Mouse (Mus musculus) hindbrain, embryonic 15.5 days (tissue): ENCODE data around the gene Cyp27b1. TPM values are rescaled to one million over a fixed set of nuclear protein-coding genes. Genes with fewer than 3 reads are reported as not detected.

Experiments used
- ATAC-seq: fragments of 200-750 bp; cut with Nextera tagmentation; 2 replicates; pipeline ENCODE4 v1.8.0; 2017; ENCODE audit warnings: low read depth, moderate number of reproducible peaks, moderate TSS enrichment; ENCODE audit not compliant: low FRiP score
- H3K27ac ChIP-seq: fragments of 300-500 bp; sonication (generic); replicated peaks from 2 replicates; pipeline ENCODE4 v1.5.1; 2015; ENCODE audit warnings: mild to moderate bottlenecking, inconsistent platforms
- H3K27me3 ChIP-seq: fragments of 300-500 bp; sonication (generic); 2 replicates; pipeline ENCODE4 v1.6.1; 2015; ENCODE audit warnings: control low read depth, inconsistent platforms
- H3K36me3 ChIP-seq: fragments of 300-500 bp; sonication (generic); 2 replicates; pipeline ENCODE4 v1.6.1; 2015; ENCODE audit warnings: control low read depth, inconsistent platforms
- H3K4me1 ChIP-seq: fragments of 300-500 bp; sonication (generic); replicated peaks from 2 replicates; pipeline ENCODE4 v1.6.1; 2015; ENCODE audit warnings: control low read depth, inconsistent platforms
- H3K4me2 ChIP-seq: fragments of 300-500 bp; sonication (generic); 2 replicates; pipeline ENCODE4 v1.6.1; 2015; ENCODE audit warnings: moderate library complexity, mild to moderate bottlenecking, inconsistent platforms
- H3K4me3 ChIP-seq: fragments of 300-500 bp; sonication (generic); 2 replicates; pipeline ENCODE4 v1.5.1; 2015; ENCODE audit warnings: mild to moderate bottlenecking, inconsistent platforms
- H3K9ac ChIP-seq: fragments of 300-500 bp; sonication (generic); 2 replicates; pipeline ENCODE4 v1.6.1; 2015; ENCODE audit warnings: inconsistent platforms
- H3K9me3 ChIP-seq: fragments of 300-500 bp; sonication (generic); 2 replicates; pipeline ENCODE4 v1.6.1; 2016; ENCODE audit warnings: control low read depth, inconsistent platforms
- WGBS: fragments of 180-500 bp; shearing (Covaris S2); methylation state at CpG from one replicate; pipeline ENCODE4 v1.1.7; 2015; 5-methylcytosine and 5-hydroxymethylcytosine counted together
- polyA plus RNA-seq: library from polyadenylated mRNA; unstranded; fragments of >200 nt; fragmentation: Nextera tagmentation; extraction: Ambion mirVana; gene quantifications from 2 replicates; pipeline ENCODE4 v1.2.1, GENCODE M21; 2015

Cyp27b1 gene
- polyA plus RNA-seq, 1 experiment from 2014 or later = 0.26 TPM

GRCm38 (mm10) chr10:127036273-127036672 is 11.8 kb upstream of the Cyp27b1 start:
- H3K4me3 ChIP-seq = no peak overlapping the region
- peaks cover 4% of the 10 kb centered on the region for H3K27me3 ChIP-seq
- no peak overlapping the region for H3K27ac ChIP-seq
- ATAC-seq = no peak
- no peaks in the 10 kb centered on the region for H3K36me3 ChIP-seq
- no peaks in the 10 kb centered on the region for H3K9me3 ChIP-seq
- no peak overlapping the region for H3K4me2 ChIP-seq
- no peak overlapping the region for H3K9ac ChIP-seq
- 85% methylated on average over 12 of the region's 12 CpGs for WGBS
- peaks cover 6% of the 10 kb centered on the region; the same call in 1 of the 2 replicates for H3K4me1 ChIP-seq

- Histone ChIP-seq H3K27me3 (peaks cover 4% of the 10 kb centered on the region), H3K4me2 (no peak overlapping the region), H3K4me1 (peaks cover 11% of the 10 kb centered on the region), H3K4me3 (no peak overlapping the region), H3K9ac (no peak overlapping the region), H3K27ac (no peak overlapping the region), H3K36me3 (no peaks in the 10 kb centered on the region), H3K9me3 (no peaks in the 10 kb centered on the region)
- ATAC-seq = no peak
- WGBS = 63% methylated on average over 12 of the region's 12 CpGs
Observed at GRCm38 (mm10) chr10:127037641-127038040, 10.4 kb upstream of the Cyp27b1 start.

- peak overlapping the region; percentile 47; the same call in 1 of the 2 replicates for H3K27ac ChIP-seq
- H3K36me3 ChIP-seq = no peaks in the 10 kb centered on the region
- H3K4me3 ChIP-seq = peak overlapping the region; percentile 69
- peak; percentile 3; the same call in 1 of the 2 replicates for ATAC-seq
- peak overlapping the region; percentile 69 for H3K9ac ChIP-seq
- peaks cover 4% of the 10 kb centered on the region for H3K27me3 ChIP-seq
- peaks cover 14% of the 10 kb centered on the region for H3K4me1 ChIP-seq
- H3K9me3 ChIP-seq = no peaks in the 10 kb centered on the region
- peak overlapping the region; percentile 93 for H3K4me2 ChIP-seq
- 1% methylated on average over 20 of the region's 20 CpGs for WGBS
Observed at GRCm38 (mm10) chr10:127040569-127041214, 7.4 kb upstream of the Cyp27b1 start.

- Histone ChIP-seq H3K4me1 (peaks cover 14% of the 10 kb centered on the region), H3K9ac (peak within 1 kb of the TSS; percentile 69), H3K4me3 (peak within 1 kb of the TSS; percentile 69), H3K27ac (peak within 1 kb of the TSS; percentile 47), H3K4me2 (peak within 1 kb of the TSS; percentile 93), H3K9me3 (no peaks in the 10 kb centered on the region), H3K36me3 (no peaks in the 10 kb centered on the region), H3K27me3 (peaks cover 4% of the 10 kb centered on the region)
- under 1% methylated on average over 28 of the region's 28 CpGs for WGBS
- ATAC-seq = peak; percentile 73
Observed at GRCm38 (mm10) chr10:127041274-127041766, 6.7 kb upstream of the Cyp27b1 start, which contains the start of the genes Mettl1 and Eef1akmt3. Gene Mettl1 (plus strand): TSS chr10:127041414. Gene Eef1akmt3 (minus strand): TSS chr10:127041513.

- H3K4me3 ChIP-seq = peak overlapping the region; percentile 69
- peak overlapping the region; percentile 93 for H3K4me2 ChIP-seq
- no peaks in the 10 kb centered on the region for H3K9me3 ChIP-seq
- no peaks in the 10 kb centered on the region for H3K36me3 ChIP-seq
- WGBS = under 1% methylated on average over 44 of the region's 44 CpGs
- H3K27me3 ChIP-seq = peaks cover 4% of the 10 kb centered on the region
- H3K27ac ChIP-seq = peak overlapping the region; percentile 47
- peak; percentile 87 for ATAC-seq
- H3K4me1 ChIP-seq = peaks cover 14% of the 10 kb centered on the region
- peak overlapping the region; percentile 69 for H3K9ac ChIP-seq
Observed at GRCm38 (mm10) chr10:127041774-127042338, 6.2 kb upstream of the Cyp27b1 start.

GRCm38 (mm10) chr10:127042468-127043115 is 5.5 kb upstream of the Cyp27b1 start:
- 0 out of 2 replicates have a peak, but pooled peaks have one; percentile 7 for ATAC-seq
- Histone ChIP-seq H3K4me1 (peaks cover 14% of the 10 kb centered on the region), H3K36me3 (no peaks in the 10 kb centered on the region), H3K27ac (no peak overlapping the region), H3K4me2 (peak overlapping the region; percentile 93), H3K4me3 (peak overlapping the region; percentile 69), H3K9ac (peak overlapping the region; percentile 69; the same call in 1 of the 2 replicates), H3K9me3 (no peaks in the 10 kb centered on the region), H3K27me3 (peaks cover 9% of the 10 kb centered on the region)
- 21% methylated on average over 5 of the region's 5 CpGs for WGBS

- Histone ChIP-seq H3K36me3 (no peaks in the 10 kb centered on the region), H3K27me3 (peaks cover 15% of the 10 kb centered on the region), H3K9me3 (no peaks in the 10 kb centered on the region), H3K4me3 (no peak overlapping the region), H3K4me2 (no peak overlapping the region), H3K27ac (no peak overlapping the region), H3K9ac (no peak overlapping the region), H3K4me1 (peaks cover 14% of the 10 kb centered on the region)
- no peak for ATAC-seq
- WGBS = 78% methylated on average over 6 of the region's 6 CpGs
Observed at GRCm38 (mm10) chr10:127043187-127043586, 4.9 kb upstream of the Cyp27b1 start.

- peaks cover 5% of the 10 kb centered on the region; the same call in 1 of the 2 replicates for H3K36me3 ChIP-seq
- H3K9ac ChIP-seq = no peak overlapping the region; the same call in 1 of the 2 replicates
- ATAC-seq = no peak
- H3K4me1 ChIP-seq = peaks cover 12% of the 10 kb centered on the region; the same call in 1 of the 2 replicates
- 7% methylated on average over 35 of the region's 35 CpGs for WGBS
- no peak overlapping the region for H3K4me2 ChIP-seq
- no peak overlapping the region for H3K27ac ChIP-seq
- peaks cover 44% of the 10 kb centered on the region for H3K27me3 ChIP-seq
- H3K9me3 ChIP-seq = no peaks in the 10 kb centered on the region
- 0 out of 2 replicates have a peak overlapping the region, but pooled peaks have one; percentile 2 for H3K4me3 ChIP-seq
Observed at GRCm38 (mm10) chr10:127048608-127049394, 751 bp downstream of the Cyp27b1 start.

GRCm38 (mm10) chr10:127049395-127050118 is 1.5 kb downstream of the Cyp27b1 start:
- WGBS = 4% methylated on average over 29 of the region's 29 CpGs

GRCm38 (mm10) chr10:127050119-127050474 is 2.0 kb downstream of the Cyp27b1 start:
- no peak for ATAC-seq
- 17% methylated on average over 10 of the region's 10 CpGs for WGBS
- H3K4me2 ChIP-seq = no peak overlapping the region
- H3K27me3 ChIP-seq = peaks cover 44% of the 10 kb centered on the region
- H3K9me3 ChIP-seq = no peaks in the 10 kb centered on the region
- H3K4me3 ChIP-seq = 0 out of 2 replicates have a peak overlapping the region, but pooled peaks have one; percentile 2
- peaks cover 15% of the 10 kb centered on the region; the same call in 1 of the 2 replicates for H3K36me3 ChIP-seq
- no peak overlapping the region for H3K27ac ChIP-seq
- peaks cover 17% of the 10 kb centered on the region; the same call in 1 of the 2 replicates for H3K4me1 ChIP-seq
- H3K9ac ChIP-seq = no peak overlapping the region

More at GRCm38 (mm10) chr10:127049395-127050118, 1.5 kb downstream of the Cyp27b1 start:
- Histone ChIP-seq H3K9ac (no peak overlapping the region), H3K27ac (no peak overlapping the region), H3K4me2 (no peak overlapping the region), H3K4me1 (peaks cover 12% of the 10 kb centered on the region; the same call in 1 of the 2 replicates), H3K36me3 (peaks cover 12% of the 10 kb centered on the region; the same call in 1 of the 2 replicates), H3K4me3 (0 out of 2 replicates have a peak overlapping the region, but pooled peaks have one; percentile 2), H3K9me3 (no peaks in the 10 kb centered on the region), H3K27me3 (peaks cover 44% of the 10 kb centered on the region)
- no peak for ATAC-seq
